Mouse (Mus musculus) cerebellum, adult 9-10 months (tissue): ENCODE measurements around the gene Dnmt3c.
"Not testable (repeated sequence)": the region's sequence is repeated elsewhere in the genome, so short reads cannot be mapped to it uniquely, and the experiment has no call there.

Experiments used
- DNase-seq: peaks from one replicate; pipeline ENCODE4 v3.0.0; 2022

The Dnmt3c gene

DNA sequence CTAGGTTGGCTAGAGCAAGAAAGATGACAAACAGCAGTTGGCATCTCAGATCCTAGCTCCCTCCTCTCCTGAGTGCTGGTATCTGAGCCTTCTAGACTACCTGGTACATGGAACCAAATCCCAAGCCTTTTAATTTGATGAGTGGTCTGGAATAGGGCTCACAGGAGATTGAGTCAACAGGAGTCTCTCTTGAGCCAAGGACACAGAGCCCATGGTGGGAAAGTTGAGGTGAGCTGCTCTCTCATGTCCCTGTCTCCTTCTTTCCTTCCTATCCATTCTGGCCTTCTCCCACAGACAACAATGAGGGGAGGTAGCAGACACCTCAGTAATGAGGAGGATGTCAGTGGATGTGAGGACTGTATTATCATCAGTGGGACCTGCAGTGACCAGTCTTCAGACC, at the start of gene Dnmt3c:
TSS of gene Dnmt3c (plus strand) at position 301 of the 400 bp plus-strand sequence.
- no peak for DNase-seq

DNA sequence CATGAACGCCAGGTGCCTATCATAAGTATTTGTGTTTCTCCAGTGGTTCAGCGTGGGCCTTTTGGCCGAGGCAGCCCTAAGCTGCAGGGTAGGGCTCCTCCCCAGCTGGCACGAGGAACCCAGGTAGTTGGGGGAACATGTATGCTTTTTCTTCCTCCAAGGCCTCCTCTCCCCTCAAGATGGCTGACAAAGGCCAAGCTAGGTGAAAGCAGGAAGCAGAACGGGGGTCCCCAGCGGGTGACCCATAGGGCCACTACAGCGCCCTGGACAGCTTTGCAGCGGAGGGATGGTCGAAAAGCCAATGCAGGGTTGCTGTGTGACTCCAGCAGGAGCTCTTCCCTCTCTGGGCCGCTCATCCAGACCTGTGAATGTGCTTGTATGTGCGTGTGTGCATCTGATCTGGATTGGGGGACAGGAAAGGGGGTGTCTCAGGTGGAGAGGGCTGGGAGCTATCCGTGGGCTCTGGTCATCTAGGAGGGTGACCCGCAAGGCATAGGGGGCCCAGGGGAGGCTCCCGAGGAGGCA, 47.6 kb upstream of the Dnmt3c start:
- DNase-seq = no peak

DNA sequence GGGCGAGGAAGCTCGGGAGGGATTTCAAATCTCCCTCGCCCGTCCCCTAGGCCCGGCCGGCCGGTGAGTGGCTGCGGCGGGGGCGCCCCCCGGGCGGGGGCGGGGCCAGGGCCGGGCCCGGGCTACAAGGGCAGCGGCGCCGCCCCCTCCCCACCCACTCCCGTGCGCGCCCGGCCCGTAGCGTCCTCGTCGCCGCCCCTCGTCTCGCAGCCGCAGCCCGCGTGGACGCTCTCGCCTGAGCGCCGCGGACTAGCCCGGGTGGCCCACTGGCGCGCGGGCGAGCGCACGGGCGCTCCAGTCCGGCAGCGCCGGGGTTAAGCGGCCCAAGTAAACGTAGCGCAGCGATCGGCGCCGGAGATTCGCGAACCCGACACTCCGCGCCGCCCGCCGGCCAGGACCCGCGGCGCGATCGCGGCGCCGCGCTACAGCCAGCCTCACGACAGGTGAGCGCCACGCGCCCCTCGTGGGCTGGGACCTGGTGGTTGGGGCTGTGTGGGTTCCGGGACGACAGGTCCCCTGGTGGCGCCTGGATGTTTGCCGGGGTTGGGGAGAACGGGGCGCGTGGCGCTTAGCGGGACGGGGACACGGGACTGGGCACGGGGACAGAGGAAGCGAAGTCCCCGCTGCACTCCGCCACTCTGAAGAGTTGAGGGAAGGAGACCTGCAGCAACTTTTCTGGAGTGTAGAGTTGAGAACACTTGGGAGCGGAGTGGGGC, 47.0 kb upstream of the Dnmt3c start, which contains the start of gene Dnmt3b:
TSS of gene Dnmt3b (plus strand) at position 153 of the 716 bp plus-strand sequence.
- peak; percentile 48 for DNase-seq

DNA sequence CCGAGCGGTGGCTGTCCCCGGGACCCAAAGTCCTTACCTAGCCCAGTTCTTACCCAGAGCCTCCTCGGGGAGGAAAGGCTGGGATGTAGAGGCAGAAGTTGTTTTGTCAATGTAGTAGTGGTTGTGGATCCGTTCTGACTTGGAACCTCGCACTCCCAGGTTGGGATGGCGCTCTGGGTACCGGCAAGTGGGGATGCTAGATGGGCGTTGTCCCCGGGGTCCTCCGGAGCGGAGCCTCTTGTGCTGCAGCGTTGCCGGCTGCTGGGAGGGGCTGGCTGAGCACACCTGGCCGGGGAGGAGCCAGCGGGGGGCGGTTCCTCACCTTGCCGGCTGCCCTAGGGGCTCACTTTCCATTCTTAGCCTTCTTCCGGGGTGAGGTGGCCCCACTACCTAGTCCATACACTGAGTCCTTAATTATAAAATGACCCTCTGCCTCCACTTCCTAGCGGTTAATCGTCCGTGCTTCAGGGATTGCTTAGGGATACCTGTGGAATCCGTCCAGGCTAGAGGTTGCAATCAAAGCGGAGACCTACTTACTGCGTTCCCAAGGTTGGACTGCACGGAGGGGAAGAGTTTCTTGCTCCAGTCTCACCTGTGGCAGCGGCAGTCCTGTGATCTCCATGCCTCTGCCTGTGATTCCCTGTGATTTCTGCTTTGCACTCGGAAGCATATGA, 46.3 kb upstream of the Dnmt3c start:
- peak; percentile 13 for DNase-seq

DNA sequence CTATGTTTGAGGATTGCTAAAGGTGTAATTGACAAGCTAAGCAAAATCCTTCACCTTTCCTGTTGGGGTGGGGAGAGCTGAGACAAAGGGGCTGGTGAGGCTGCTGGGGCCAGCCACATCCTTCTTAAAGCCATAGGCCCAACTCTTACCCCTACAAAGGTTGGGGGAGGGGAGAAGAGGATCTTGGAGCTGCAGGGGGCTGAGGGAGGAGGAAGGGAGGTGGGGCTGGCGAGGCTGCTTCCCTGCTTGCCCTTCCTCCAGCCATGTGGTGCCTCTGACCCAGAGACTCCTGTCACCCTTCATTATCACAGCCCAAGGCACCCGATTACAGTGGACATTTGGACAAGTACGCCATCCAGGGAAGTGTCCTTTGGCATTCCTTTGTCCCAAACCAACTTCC, 44.8 kb upstream of the Dnmt3c start:
- DNase-seq = no peak

DNA sequence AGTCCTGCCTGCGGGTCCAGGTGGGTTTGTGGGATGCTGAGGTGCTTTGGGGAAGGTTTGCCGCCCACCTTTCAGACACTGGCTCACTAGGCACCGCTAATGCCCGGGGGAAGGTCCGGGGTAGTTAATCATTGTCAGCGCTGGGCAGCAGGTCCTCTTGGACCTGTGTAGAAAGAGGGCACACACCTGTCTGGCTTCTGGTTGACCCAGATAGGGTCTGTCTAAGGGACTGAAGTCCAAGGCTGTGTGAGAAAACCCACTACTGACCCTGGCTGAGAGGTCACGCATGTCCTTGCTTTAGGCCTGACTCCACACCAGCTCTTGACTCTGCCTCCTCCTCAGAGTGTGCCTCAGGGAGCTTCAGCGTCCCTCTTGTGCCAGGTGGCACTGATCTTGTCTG, 38.8 kb upstream of the Dnmt3c start:
- not testable (repeated sequence) for DNase-seq

DNA sequence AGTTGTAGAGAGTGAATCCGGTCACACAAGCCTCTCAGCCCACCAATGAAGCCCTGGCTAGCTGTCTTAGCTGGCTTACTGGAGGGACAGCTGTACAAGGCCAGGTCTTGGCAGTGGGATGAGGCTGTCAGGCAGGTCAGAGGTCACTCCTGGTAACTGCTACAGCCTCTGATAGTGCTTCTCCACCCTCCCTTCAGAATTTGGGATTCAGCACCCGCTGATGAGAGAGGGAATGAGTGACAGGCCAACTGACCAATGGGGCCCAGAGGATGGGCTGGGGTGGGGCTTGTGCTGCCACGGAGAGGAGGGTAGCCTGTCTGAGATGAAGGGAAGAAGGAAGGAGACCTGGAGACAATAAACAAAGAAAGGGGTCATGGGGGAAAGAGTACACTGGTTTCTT, 35.8 kb upstream of the Dnmt3c start:
- DNase-seq = no peak

DNA sequence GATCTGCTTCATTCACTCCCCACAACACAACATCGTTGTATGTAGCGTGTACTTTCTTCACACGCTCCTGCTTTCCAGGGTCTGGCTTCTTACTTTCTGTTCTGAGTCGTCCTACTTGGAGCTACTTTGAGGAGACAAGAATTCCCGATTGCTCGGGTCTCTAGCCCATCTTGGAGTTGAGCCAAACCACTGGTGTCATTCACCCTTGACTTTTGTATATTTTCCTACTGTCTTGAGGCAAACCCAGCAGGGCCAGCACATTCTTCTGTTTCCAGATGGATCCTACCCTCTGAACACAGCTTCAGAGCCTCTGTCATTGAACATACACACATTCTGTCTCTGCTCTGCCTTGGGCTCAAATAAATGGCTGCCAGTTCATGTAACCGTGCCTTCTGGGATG, 31.1 kb upstream of the Dnmt3c start:
- DNase-seq = no peak

DNA sequence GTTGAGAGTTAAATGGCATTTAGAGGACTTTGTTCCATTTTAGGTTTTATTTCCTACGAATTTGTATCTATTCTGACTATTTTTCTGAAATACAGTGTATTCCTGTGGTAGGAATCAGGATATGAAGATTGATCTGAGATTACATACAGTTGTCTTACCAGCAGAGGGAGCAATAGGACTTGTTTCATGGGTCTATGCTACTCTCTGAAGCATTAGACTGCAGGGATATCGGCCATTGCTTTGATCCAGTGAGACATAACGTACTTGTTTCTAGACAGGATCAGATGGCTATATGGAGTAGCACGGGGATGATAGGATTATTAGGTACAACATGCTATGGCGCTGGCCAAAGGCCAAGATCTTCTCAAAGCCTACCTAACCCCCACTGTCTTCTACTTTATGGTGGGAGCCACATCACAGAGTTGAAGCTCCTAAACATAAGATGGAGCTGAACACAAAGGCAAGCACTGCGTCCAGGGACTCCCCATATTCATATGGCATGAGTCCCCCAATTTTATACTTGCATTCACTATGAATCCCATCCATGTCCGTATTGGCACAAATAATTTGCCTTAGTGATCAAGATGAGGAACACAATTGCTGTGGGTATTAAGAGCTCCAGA, 27.6 kb upstream of the Dnmt3c start:
- DNase-seq = peak; percentile 79

DNA sequence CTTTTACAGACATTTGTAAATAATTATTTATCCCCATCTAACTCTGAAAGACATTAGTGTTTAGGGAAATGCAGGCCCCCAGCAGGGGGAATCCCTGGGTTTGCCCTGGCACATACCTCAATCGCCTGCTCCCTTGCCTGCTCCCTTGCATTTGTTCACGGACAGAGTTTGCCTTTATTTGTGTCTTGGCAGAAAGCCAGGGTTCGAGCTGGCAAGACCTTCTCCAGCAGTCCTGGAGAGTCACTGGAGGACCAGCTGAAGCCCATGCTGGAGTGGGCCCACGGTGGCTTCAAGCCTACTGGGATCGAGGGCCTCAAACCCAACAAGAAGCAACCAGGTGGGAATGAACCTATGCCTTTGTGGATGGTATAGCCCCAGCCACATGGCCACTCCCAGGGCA, 26.3 kb upstream of the Dnmt3c start:
- DNase-seq = no peak

DNA sequence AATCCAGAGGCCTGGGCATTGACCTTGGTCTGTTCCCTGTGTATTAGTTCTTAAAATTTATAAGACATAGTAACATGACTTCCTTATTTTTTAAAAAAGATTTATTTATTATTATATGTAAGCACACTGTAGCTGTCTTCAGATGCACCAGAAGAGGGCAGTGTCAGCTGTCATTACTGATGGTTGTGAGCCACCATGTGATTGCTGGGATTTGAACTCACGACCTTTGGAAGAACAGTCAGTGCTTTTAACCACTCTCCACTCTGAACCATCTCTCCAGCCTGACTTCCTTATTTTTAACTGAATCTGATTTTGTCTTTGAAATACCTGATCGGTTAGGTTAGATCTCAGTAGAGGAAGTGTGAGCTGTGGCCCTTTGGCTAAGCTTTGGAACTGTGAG, 23.8 kb upstream of the Dnmt3c start:
- DNase-seq = no peak

DNA sequence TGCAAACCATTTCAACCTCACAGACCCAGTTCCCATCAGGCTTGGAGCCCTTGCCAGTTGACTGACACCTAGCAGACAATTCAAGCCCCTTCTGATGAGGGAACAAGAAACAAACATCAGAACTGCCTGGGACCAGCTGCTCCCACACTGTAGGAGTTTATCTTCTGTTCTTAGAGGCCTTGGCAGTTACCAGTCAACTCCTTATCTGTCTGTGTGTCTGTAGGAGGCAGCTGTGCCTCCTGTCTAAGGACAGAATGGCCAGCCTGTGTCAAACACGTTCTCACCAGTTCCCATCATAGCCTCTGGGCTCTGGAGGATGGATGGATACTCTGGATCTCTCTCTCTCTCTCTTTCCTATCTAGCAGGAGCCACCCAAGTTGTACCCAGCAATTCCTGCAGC, 21.1 kb upstream of the Dnmt3c start:
- not testable (repeated sequence) for DNase-seq

DNA sequence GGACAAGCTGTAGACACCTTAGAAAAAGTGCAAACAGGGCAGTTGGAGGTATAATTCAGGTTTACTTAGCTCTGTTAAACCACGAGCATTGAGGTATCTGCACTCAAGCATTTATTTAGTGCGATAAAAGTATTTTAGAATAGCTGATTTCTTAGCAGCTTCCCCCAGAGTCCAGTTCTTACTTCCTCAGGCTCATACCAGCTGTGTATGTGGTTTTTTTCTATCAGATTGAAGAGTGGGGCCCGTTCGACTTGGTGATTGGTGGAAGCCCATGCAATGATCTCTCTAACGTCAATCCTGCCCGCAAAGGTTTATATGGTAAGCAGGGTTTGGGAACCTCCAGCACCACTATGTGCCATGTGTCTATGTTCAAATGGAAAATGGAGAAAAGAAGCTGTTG, 19.5 kb upstream of the Dnmt3c start:
- DNase-seq = no peak

DNA sequence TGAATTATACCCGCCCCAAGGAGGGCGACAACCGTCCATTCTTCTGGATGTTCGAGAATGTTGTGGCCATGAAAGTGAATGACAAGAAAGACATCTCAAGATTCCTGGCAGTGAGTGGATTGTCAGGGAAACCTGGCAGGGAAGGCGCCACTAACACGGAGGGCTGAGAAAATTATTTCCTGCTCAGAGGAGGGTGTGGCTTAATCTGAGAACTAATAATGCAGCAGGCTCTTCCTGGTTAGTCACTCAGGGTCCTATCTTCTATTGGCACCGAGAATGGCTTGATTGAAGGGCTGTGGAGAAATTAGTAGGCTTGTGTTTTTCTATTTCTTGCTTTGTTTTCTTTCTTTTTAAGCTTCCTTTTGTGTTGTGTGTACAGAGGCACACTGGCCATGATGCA, 18.9 kb upstream of the Dnmt3c start:
- no peak for DNase-seq

DNA sequence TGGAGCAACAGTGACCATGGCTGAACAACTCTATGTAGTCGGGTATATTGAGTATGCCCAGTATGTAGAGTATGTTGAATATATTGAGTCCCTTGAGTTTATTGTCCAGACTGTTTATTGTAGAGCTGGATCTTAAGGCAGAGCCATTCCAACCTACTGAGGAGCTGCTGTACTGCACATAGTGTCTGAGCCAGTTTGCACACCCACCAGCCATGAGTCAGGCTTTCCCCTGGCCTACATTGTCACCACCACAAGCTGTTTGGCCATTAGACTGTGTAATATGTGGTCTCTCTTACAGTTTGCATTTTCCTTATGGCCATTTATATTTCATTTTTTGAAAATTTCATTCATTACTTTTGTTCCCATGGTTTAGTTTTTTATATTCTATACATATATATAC, 16.5 kb upstream of the Dnmt3c start:
- DNase-seq = no peak

DNA sequence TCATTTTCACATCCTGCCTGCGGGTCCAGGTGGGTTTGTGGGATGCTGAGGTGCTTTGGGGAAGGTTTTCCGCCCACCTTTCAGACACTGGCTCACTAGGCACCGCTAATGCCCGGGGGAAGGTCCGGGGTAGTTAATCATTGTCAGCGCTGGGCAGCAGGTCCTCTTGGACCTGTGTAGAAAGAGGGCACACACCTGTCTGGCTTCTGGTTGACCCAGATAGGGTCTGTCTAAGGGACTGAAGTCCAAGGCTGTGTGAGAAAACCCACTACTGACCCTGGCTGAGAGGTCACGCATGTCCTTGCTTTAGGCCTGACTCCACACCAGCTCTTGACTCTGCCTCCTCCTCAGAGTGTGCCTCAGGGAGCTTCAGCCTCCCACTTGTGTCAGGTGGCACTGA, 3.0 kb upstream of the Dnmt3c start:
- DNase-seq = not testable (repeated sequence)

DNA sequence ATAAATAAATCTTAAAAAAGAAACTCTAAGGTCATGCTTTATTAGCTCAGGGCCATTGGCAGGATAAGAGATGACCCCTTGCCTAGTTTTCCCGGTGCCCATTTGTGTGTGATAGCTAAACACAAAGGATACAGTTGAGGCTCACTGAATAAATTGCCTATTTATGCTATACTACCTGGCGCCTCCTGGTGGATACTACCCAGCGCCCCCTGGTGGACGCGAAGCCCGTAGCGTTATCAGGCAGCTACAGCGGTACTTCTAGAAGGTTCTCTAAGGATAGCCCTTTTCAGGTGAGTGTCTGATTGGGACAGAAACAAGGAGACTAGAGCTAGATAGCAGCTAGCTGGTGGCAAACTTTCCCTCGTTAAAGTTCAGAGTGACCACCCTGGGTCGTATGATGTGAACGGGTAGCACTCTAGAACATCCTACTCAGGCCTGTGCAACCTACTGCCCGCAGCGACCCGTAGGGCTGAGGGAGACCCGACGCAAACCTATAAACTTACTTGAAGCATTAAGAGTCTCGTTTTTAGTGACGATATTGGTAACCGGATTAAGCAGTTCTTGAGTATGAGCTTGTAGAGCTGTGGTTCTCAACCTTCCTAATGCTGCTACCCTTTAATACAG, 1.9 kb upstream of the Dnmt3c start:
- DNase-seq = no peak

DNA sequence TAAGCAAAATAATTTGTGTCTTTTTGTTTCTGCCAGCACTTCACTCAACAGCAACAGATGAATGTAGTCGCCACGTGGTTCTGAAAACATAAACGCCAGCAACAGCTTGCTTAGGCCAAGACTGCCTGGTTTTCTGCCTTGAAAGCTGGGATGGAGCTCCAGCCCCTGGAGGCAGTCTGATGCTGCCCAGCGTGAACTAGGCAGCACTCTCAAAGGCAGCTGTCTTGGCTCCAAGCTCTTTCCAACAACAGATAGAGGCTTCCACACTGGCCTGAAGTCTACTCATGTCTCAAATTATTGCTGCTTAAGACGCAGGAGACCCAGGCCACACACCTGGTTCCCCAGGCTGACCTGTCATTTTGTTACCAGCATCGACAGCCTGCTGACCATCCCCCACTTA, 6.9 kb downstream of the Dnmt3c start:
- DNase-seq = no peak

DNA sequence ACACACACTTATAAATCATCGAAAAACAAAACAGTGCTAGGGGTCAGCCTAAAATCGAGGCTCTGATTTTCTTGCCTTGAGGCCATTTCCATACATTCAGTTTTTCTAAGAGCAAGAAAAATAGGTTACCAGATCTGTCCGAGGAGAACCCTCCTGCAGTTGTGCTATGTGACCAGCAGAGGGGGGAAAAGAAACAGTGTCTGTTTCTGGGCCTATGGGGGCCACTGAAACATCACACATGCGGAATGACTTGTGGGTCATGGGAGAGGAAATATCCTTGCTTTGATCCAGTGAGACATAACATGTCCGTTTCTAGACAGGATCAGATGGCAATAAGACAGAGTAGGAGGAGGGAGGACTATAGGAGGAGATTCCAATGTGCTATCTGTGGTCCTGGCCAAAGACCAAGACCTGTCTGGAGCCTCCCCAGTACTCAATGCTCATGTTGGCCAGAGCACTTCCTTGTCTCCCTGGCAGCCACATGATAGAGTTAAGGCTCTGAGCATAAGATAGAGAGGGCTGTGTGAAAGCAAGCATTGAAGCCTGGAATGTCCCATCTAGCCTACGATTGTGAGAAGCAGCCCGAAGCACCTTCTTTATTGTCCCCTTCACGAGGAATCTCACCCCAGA, 14.4 kb downstream of the Dnmt3c start:
- DNase-seq = peak; percentile 23

DNA sequence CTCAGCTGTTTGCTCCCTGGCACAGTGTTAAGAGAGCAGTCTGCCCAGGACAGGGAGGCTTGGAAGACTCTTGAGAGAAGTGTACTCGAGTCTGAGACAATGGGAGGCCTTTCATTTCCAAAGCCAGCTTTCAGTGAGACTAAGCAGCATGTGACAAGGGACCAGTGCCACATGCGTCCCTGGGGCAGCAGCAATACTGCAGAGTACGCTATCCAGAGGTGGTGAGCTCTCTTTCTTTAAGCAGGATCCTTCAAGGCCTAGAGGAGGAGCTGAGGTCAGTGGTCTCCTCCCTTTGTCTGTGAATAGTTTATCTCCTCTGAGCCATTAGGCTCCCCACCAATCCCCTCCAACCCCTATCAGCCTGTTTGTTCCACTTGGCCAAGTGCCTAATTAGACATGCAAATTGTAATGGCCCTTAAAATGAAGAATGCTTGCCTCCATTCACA, 16.2 kb downstream of the Dnmt3c start:
- DNase-seq = no peak

DNA sequence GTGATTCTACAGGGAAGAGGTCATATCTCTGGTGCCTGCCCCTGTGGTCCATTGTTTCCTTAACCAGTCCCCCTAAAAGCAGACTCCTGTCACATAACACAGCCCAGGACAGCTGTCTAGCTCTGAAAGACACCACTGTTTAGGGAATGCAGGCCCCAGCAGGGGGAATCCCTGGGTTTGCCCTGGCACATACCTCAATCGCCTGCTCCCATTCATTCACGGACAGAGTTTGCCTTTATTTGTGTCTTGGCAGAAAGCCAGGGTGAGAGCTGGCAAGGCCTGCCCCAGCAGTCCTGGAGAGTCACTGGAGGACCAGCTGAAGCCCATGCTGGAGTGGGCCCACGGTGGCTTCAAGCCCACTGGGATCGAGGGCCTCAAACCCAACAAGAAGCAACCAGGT, 16.8 kb downstream of the Dnmt3c start:
- DNase-seq = peak; percentile 56

DNA sequence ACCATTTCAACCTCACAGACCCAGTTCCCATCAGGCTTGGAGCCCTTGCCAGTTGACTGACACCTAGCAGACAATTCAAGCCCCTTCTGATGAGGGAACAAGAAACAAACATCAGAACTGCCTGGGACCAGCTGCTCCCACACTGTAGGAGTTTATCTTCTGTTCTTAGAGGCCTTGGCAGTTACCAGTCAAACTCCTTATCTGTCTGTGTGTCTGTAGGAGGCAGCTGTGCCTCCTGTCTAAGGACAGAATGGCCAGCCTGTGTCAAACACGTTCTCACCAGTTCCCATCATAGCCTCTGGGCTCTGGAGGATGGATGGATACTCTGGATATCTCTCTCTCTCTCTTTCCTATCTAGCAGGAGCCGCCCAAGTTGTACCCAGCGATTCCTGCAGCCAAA, 21.4 kb downstream of the Dnmt3c start:
- not testable (repeated sequence) for DNase-seq

DNA sequence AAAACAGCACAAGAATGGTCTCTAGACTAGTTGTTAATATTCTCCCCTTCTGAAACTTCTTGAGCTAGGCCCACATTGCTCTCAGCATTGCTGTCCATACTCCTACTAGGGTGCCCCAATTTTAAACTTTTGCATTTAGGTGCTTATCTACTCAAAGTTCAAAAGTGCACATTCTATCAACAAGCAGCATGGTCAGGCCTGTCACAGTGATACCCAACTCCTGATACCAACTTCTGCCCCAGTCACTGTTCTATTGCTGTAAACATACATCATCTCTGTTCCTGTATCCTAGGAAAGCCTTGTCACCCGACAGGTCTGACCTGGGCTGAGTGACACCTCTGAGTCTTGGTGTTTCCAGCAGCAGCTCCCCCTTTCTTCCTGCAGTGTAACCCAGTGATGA, 26.6 kb downstream of the Dnmt3c start:
- no peak for DNase-seq
